Mouse (Mus musculus): ENCODE measurements around the gene Bcar1. TPM values are rescaled to one million over a fixed set of nuclear protein-coding genes. Genes with fewer than 3 reads are reported as not detected.

Bcar1 gene
- polyA plus RNA-seq (2012; rRNA removed), result 42.1 and 44.2 TPM in 2 replicates

GRCm38 (mm10) chr8:111743792-111744696 lies at the start of gene Bcar1:
Bcar1 (minus strand) TSS chr8:111743809.
- DNase-seq (ENCODE audit: extremely low spot score in 1 of 2, low spot score in 1 of 2), result peak in 1 of 2 experiments; percentile 79

GRCm38 (mm10) chr8:111789639-111790038 lies 46.0 kb upstream of the Bcar1 start:
- no peak for DNase-seq (ENCODE audit: extremely low spot score in 1 of 2, low spot score in 1 of 2)

- no peak for DNase-seq (ENCODE audit: extremely low spot score in 1 of 2, low spot score in 1 of 2)
Observed at GRCm38 (mm10) chr8:111789200-111789599, 45.6 kb upstream of the Bcar1 start.

- no peak for DNase-seq (ENCODE audit: extremely low spot score in 1 of 2, low spot score in 1 of 2)
Observed at GRCm38 (mm10) chr8:111788497-111788896, 44.9 kb upstream of the Bcar1 start.

GRCm38 (mm10) chr8:111788085-111788484 lies 44.5 kb upstream of the Bcar1 start:
- DNase-seq (ENCODE audit: extremely low spot score in 1 of 2, low spot score in 1 of 2), result no peak

- no peak for DNase-seq (ENCODE audit: extremely low spot score in 1 of 2, low spot score in 1 of 2)
Observed at GRCm38 (mm10) chr8:111787683-111788082, 44.1 kb upstream of the Bcar1 start.

- DNase-seq (ENCODE audit: extremely low spot score in 1 of 2, low spot score in 1 of 2), result no peak
Observed at GRCm38 (mm10) chr8:111786701-111787588, 43.3 kb upstream of the Bcar1 start.

DNA sequence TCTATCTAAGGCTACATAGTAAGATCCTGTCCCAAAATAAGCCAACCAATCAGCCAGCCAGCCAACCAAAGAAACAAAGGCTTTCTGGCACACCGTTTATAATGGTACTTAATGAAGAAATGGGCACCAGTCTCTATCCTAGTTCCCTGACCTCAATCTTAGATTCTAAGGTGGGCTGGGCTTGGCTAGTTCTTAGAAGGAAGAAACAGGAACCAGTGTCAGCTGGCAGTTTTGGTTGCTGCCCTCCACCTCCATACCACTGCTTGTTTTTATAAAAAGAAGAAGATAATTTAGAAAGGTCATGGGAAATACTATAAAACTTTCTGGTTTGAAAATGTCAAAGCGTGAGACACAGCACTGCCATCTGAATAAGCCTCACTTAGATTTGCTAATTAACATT lies 42.5 kb upstream of the Bcar1 start:
- DNase-seq (ENCODE audit: extremely low spot score in 1 of 2, low spot score in 1 of 2), result no peak

DNA sequence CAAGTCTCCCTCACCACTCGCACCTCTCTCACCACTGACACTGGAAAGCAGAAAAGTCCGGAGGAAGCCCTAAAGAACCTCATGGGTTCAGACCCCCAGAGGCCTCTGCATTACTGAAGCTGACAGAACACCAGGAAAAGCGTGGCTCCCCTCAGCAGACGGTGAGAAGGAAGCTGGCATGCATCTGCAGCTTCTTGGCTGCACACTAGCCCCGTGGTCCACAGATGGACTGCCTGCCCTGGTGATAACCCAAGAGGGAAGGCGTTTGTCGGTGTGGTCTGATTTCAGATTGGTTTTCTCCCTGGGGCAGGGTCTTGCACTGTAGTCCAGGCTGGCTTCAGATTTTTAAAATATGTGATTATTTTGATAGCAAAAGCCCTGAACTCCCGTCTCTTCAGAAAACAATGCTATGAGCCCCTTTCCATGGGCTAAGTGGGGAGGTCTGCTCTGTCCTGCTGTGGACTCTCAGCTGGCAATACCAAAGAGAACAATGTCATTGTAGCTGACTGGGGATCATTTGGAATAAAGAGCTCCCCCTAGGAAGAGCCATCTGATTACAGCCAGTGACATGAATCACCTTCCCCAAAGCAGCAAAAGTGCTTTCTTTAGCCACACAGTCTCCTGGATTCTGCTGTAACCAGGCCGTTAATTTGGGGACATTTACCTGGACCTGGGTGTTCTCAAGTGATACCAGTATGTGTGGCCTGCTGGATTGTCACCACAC lies 39.2 kb upstream of the Bcar1 start:
- no peak for DNase-seq (ENCODE audit: extremely low spot score in 1 of 2, low spot score in 1 of 2)

DNA sequence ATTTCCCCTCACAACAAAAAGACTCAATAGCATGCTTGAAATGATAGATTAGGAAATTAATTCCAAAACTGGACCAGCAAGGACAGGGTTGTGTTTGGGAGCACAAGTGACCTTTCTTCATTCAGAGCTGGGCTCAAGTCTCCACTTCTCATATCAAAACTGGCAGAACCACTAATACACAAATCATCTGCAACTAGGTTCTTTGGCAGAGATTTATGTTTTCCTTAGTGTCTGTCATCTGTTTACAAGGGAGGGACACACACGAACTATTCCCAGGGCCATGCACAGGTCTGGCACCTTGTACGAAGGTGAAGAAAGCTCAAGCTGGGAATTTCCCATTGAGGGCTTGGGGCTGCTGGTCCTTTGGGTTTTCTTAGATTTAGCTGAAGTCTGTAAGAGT lies 38.6 kb upstream of the Bcar1 start:
- DNase-seq (ENCODE audit: extremely low spot score in 1 of 2, low spot score in 1 of 2), result no peak

GRCm38 (mm10) chr8:111780697-111781424 lies 37.3 kb upstream of the Bcar1 start:
- no peak for DNase-seq (ENCODE audit: extremely low spot score in 1 of 2, low spot score in 1 of 2)

DNA sequence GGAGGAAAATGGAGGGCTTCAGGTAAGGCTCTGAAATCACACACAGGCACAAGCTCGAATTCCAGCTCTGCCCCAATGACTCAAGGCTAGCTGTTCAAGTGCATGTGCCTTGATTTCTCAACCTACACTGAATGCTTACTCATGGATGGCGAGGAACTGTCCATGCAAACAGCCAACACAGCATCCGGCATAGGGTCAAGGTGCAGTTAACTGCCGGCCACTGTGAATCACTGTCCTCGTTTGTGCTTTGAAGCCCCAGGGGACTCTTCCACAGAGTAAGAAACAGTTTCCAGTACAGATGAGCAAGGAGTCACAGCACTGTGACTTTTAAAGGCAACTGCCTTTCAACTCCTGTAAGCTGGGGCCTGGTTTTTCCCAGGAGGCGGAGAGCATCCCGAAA lies 36.1 kb upstream of the Bcar1 start:
- DNase-seq (ENCODE audit: extremely low spot score in 1 of 2, low spot score in 1 of 2), result no peak

DNA sequence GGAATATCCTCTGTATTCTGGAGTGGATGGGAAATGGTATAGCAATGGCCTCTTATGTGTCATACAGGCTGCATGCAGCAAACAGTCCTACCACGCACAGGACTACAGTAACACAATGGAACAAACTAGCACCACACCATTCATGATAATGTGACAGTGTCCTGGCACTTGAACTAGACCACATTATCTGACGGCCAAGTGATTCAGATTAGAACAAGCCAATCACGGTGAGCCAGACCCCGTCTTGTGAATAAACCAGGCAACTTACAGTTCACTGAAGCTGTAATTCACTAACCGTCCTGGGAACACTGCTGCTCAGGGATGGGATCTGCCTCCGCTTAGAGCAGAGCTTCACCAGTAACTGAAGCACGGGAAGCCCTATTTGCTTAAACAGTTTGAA lies 35.2 kb upstream of the Bcar1 start:
- DNase-seq (ENCODE audit: extremely low spot score in 1 of 2, low spot score in 1 of 2), result no peak

DNA sequence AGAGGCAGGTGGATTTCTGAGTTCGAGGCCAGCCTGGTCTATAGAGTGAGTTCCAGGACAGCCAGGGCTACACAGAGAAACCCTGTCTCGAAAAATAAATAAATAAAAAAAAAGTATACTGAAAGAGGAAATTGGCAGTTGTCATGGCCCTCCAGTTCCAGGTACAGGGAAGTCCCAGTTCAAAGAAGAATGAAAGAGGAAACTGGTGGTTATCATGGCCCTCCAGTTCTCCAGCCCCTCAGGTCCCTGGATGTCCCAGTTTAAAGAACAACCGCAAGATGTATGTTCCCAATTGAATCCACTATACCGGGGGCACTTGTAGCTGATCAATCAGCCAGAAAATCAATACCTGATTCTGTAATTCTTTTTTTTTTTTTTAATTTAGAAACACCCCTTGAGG lies 32.9 kb upstream of the Bcar1 start:
- DNase-seq (ENCODE audit: extremely low spot score in 1 of 2, low spot score in 1 of 2), result no peak

- DNase-seq (ENCODE audit: extremely low spot score in 1 of 2, low spot score in 1 of 2), result no peak
Observed at GRCm38 (mm10) chr8:111775766-111776165, 32.2 kb upstream of the Bcar1 start.

- DNase-seq (ENCODE audit: extremely low spot score in 1 of 2, low spot score in 1 of 2), result no peak
Observed at GRCm38 (mm10) chr8:111773476-111773875, 29.9 kb upstream of the Bcar1 start.

GRCm38 (mm10) chr8:111773057-111773456 lies 29.4 kb upstream of the Bcar1 start:
- DNase-seq (ENCODE audit: extremely low spot score in 1 of 2, low spot score in 1 of 2), result no peak

- no peak for DNase-seq (ENCODE audit: extremely low spot score in 1 of 2, low spot score in 1 of 2)
Observed at GRCm38 (mm10) chr8:111772083-111772482, 28.5 kb upstream of the Bcar1 start.

DNA sequence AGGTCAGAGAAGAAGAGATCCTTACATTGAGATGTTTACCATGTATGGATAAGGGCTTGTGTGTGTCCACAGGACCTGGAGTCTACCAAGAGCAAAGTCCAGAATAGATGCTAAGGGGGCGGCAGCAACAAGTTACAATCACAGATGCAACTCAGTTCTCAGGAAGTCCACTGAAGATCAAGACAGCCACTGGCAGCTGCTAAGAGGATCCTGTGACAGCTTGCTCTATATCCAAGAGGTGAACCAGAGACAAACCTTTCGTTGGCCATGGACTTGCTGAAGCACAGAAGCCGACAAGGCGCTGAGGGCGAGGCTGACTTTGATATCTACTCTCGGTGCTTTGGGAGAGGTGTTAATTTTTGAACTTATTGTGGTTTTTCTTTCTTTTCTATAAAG lies 28.0 kb upstream of the Bcar1 start:
- DNase-seq (ENCODE audit: extremely low spot score in 1 of 2, low spot score in 1 of 2), result no peak

DNA sequence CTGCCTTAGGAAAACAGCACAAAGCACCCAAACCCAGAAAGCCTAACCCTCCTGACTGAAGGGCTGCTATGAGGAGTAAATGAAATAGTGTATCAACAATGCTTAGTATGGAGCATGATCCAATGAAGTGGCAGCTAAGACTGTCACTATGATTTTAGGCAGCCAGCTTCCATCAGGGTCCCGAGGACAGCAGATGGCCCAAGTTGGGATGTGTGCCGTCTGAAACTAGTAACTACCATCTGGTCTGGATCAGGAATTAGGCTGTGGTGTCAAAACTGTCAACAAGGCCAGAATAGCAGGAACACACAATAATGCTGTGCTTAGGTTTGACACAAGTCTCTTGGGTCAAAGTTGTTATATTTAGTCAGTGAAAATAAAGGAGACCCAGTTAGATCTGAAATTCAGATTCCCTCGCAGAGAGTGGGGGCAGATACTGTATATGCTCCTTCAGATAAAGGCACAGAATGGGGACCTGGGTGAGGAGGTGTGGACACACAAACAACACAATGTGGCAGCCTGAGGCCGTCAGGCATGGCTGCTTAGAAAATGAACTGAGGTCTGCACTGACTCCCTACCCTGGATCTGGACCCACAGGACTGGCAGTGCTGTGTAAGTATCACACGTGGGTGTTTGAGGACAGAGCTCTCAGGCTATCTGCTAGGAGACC lies 27.5 kb upstream of the Bcar1 start:
- DNase-seq (ENCODE audit: extremely low spot score in 1 of 2, low spot score in 1 of 2), result no peak
